Mouse (Mus musculus) lung, postnatal 0 days (tissue): ENCODE measurements around the gene Vps72.
"Not testable (repeated sequence)": the region's sequence is repeated elsewhere in the genome, so short reads cannot be mapped to it uniquely, and the experiment has no call there.

ENCODE experiments used
- CTCF ChIP-seq: IDR thresholded peaks from 2 replicates; pipeline ENCODE4 v1.5.1; 2016; ENCODE audit warnings: antibody characterized with exemption, mild to moderate bottlenecking
- EP300 ChIP-seq: IDR thresholded peaks from 2 replicates; pipeline ENCODE4 v1.6.1; 2016; ENCODE audit warnings: antibody characterized with exemption, mild to moderate bottlenecking, control low read depth

DNA sequence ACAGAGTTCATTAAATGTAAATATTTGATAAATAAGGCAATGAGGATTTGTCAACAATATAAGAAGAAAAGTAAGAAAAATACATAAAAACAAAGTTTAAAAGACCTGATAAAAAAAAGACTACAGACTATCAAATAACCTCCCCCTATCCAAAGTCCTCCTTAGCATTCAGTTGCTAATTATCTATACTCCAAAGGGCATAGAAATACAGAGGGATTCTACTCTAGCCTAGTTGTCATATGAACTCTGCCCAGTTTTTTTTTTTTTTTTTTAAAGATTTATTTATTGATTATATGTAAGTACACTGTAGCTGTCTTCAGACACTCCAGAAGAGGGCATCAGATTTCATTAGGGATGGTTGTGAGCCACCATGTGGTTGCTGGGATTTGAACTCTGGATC lies 3.5 kb upstream of the Vps72 start:
- not testable (repeated sequence) for TF ChIP-seq CTCF, EP300
